Mouse (Mus musculus) liver (tissue): ENCODE results near the gene Ms4a4b.
"Not testable (repeated sequence)": the region's sequence is repeated elsewhere in the genome, so short reads cannot be mapped to it uniquely, and the experiment has no call there.

Source experiments
- DNase-seq: peaks from one replicate; pipeline ENCODE4 v3.0.0-alpha.2; 2020; ENCODE audit warnings: mixed read lengths

Ms4a4b gene

DNA sequence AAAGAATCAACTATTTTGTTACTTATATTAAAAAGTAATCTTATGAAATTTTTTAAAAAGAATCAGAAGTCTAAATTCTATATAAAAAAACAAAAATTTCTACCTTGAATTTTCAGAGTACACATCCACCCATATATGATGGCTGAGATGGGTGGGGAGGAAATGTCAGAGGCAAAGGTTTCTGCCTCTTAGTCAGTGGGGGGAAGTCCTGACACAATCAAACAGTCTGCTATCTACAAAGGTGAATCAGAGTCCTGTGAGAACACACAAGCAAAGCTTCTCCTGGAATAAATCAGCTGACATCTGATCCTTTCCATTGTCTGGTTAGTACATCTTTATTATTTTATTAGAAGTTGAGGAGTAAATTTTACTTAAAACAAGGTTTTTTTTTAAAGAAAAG lies at the start of gene Ms4a4b:
Gene Ms4a4b, plus strand, starts transcription at position 216 of the 400 bp plus-strand sequence.
- no peak for DNase-seq

DNA sequence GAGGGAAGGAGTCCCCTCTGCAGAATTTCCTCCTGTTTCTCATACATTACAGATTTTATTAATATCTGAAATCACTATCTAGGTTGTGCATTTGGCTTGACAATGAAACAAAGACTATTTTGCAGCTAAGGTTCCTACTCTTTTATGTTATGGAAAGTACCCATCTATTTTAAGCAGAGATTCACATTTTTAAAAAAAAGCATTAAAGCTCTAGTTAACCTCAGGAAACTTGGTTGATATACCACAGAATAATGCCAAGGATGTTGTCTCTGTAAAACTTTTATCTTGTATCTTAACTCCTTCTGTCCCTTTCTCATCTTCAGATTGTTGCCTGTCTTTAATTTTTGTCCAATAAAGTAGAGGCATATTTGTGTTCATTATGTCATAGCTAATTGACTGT lies 47.6 kb upstream of the Ms4a4b start:
- DNase-seq = no peak

DNA sequence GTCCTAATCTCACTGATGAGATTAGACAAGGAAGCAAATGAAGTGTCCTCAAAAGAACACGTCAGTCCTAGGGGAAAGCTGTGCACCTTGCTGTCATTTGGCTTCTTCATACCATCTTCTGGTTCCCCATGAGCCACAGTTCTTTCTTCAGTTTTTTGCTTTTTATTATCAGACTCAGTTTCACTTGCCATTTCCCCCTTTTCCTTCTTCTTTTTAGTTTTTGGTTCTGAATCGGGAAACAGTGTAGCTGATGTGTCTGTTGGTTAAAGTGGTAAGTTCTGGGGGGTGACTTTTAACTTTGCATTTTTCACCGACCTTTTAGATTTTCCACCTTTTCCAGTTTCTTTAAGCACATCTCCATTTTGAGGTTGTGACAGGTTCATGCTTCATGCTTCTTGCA lies 38.8 kb upstream of the Ms4a4b start, which contains the start of gene Ms4a4c:
Gene Ms4a4c, plus strand, starts transcription at position 244 of the 400 bp plus-strand sequence.
- DNase-seq = no peak

DNA sequence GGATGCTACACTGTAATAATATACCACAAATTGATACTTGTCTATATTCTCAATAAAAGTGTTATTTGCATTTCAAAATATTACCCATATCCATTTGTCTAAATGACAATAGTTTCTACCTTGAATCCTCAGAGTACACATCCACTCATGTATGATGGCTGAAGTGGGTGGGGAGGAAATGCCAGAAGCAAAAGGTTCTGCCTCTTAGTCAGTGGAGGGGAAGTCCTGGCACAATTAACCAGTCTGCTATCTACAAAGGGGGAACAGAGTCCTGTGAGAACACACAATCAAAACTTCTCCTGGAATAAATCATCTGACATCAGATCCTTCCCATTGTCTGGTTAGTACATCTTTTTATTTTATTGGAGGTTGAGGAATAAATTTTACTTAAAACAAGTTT lies 35.9 kb upstream of the Ms4a4b start:
- no peak for DNase-seq

DNA sequence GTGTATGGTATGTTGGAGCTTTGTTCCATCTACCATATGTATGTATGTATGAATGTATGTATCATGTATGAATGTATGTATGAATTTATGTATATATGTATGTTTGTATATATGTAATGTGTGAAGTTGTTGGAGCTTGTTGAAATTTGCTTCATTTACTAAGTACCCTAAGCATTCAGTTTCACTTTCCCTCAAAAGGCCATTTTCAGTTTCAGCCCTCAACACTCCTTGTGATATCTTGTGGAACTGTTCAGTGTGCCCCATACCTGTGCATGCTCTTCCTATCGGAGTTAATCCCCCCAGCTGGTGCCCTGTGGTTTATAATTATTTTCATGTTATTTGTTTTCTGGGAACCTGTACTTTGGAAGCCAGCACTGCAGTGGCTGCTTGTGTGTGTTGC lies 34.8 kb upstream of the Ms4a4b start:
- no peak for DNase-seq

DNA sequence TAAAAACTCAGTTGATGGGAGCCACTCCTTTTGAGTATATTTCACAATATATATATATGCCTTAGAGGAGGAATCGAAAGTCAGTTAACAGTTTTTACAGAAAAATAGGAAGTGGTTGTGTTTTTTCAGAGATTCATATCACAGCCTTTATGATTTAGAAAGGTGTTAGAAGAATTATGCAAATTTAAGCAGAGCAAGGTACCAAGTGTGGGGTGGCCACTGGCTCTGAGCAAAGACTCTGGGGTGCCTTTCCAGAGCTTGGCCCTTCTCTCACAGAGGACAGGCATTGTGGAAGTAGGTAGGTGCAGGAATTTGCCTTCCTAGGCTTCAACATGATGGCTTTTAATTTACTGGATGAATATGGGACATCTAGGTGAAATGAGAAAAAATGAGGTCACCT lies 31.7 kb upstream of the Ms4a4b start:
- no peak for DNase-seq

DNA sequence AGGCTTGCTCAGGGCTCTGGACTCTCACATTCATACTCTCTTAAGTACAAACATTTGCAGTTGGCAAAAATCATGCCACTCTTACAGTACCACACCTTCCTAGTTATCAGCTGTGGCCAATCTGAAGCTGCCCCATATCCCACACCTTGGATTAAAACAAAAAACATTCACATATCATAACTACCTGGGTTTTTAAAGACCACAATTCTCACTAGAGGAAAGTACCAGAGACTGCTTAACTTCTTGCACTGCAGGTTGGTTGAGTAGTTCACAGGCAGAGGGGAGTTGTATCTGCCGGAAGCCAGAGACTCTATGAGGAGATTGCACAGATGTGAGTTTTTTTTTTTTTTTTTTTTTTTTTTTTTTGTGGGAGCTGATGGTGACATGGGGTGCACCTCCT lies 29.3 kb upstream of the Ms4a4b start:
- no peak for DNase-seq

DNA sequence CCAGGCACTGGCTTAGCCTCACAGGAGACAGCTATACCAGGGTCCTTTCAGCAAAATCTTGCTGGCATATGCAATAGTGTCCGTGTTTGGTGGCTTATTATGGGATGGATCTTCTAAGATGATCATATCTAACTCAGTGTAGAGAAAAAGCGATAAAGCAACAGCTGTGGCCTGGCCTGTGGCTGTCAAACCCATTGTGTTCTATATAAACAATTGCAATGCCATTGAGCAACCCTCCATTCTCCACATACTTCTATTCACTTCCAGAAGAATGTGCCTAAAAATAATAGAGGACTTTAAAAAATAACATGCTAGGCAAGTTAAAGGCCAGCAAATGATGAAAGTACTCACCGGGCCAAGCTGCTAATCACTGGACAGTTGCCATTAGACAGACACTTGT lies 27.8 kb upstream of the Ms4a4b start:
- DNase-seq = no peak

DNA sequence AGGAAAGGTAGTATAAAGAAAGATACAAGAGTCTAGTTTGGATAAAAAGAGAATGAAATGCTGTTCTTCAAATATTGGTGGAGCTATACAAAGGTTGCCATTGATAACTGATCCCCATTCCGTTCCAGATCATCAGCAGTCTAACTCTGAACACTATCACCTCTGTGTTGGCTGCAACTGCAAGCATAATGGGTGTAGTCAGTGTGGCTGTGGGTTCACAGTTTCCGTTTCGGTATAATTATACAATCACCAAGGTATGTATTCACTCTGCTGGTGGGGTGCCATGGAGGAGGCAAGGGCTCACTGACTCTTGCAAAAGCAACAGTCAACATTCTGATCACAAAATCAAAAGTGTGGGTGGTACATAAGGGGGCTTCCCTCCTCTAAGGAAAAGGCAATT lies 24.5 kb upstream of the Ms4a4b start:
- not testable (repeated sequence) for DNase-seq

DNA sequence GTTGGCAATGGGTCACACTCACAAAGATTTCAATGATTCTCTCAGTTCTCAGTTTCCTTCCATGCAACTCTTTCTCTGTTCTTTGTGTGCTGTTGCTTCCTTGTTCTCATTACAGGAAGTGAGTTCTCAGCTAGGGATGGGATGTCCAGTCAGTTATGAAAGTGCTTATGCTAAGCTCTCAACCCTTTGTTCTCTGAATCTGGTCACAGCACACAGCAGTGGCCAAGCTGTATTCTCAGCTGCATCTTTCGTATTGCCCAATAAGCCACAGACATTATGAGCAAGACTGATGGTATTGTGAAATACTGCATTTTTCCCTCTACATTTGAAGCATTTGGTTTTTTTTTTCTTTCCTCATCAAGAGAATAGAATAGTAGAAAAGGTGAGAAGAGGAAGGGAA lies 12.1 kb upstream of the Ms4a4b start:
- DNase-seq = not testable (repeated sequence)

DNA sequence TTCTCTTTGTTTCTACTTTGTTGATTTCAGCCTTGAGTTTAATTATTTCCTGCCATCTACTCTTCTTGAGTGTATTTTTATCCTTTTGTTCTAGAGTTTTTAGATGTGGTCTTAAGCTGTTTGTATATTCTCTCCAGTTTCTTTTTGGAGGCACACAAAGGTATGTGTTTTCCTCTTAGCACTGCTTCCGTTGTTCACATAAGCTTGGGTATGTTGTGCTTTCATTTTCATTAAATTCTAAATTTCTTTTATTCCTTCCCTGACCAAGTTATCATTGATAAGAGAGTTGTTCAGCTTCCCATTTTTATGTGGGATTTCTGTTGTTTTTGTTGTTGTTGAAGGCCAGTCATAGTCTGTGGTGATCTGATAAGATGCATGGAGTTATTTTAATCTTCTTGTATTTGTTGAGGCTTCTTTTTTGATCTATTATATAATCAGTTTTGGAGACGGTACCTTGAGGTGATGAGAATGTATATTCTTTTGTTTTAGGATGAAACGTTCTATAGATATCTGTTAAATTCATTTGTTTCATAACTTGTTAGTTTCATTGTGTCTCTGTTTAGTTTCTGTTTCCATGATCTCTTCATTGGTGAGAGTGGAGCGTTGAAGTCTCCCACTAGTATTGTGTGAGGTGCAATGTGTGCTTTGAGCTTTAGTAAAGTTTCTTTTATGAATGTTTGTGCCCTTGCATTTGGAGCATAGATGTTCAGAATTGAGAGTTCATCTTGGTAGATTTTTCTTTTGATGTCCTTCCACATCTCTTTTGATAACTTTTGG lies 8.1 kb upstream of the Ms4a4b start:
- DNase-seq = no peak

DNA sequence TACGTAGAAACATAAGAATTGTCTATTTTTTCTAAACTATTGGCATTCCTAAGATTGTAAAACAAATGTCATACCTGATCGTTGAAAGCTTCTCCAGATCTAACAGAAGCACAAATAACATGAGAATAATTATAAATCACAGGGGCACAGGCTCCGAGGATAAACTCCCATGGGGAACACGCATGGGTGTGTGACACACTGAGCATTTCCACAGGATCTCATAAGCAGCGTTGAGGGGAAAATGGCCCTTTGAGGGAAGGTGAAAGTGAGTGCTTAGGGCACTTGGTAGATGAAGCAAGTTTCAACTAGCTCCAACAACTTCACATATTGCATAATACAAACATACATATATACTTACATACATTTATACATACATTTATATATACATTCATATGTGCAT lies 611 bp downstream of the Ms4a4b start:
- DNase-seq = no peak

DNA sequence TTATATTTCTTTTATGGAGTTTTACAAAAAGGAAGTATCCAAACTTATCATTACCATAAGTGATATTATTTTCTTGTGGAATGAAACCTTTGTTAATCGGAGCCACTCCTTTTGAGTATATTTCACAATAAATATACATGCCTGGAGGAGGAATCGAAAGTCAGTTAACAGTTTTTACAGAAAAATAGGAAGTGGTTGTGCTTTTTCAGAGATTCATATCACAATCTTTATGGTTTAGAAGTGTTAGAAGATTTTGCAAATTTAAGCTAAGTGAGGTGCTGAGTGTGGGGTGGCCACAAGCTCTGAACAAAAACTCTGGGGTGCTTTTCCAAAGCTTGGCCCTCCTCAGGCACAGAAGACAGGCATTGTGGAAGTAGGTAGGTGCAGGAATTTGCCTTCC lies 3.9 kb downstream of the Ms4a4b start:
- DNase-seq = no peak

DNA sequence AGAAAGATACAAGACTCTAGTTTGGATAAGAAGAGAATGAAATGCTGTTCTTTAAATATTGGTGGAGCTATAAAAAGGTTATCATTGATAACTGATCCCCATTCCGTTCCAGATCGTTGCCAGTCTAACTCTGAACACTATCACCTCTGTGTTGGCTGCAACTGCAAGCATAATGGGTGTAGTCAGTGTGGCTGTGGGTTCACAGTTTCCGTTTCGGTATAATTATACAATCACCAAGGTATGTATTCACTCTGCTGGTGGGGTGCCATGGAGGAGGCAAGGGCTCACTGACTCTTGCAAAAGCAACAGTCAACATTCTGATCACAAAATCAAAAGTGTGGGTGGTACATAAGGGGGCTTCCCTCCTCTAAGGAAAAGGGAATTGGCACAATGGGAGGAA lies 15.7 kb downstream of the Ms4a4b start:
- not testable (repeated sequence) for DNase-seq

DNA sequence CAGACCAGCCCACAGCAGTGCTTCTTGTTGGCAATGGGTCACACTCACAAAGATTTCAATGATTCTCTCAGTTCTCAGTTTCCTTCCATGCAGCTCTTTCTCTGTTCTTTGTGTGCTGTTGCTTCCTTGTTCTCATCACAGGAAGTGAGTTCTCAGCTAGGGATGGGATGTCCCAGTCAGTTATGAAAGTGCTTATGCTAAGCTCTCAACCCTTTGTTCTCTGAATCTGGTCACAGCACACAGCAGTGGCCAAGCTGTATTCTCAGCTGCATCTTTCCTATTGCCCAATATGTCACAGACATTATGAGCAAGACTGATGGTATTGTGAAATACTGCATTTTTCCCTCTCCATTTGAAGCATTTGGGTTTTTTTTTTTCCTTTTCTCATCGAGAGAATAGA lies 21.4 kb downstream of the Ms4a4b start:
- not testable (repeated sequence) for DNase-seq

DNA sequence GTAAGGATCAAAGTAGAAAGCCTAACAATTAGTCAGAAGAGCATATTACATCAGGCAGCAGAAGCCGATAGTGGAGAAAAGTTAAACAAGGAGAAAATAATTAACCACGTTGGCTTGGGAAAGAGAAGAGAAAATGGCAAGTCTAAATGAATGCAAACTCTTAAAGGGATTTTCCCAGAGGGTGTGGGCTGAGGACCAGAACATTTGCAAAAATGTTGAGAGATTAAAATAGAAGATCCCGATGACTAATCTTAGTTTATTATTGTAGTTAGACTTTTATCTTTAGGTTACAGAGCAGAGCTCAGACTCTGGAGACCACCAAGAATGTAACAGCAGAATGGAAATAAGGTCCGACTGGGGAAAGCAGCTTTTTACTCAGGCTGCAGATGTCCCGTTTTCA lies 23.1 kb downstream of the Ms4a4b start:
- no peak for DNase-seq

DNA sequence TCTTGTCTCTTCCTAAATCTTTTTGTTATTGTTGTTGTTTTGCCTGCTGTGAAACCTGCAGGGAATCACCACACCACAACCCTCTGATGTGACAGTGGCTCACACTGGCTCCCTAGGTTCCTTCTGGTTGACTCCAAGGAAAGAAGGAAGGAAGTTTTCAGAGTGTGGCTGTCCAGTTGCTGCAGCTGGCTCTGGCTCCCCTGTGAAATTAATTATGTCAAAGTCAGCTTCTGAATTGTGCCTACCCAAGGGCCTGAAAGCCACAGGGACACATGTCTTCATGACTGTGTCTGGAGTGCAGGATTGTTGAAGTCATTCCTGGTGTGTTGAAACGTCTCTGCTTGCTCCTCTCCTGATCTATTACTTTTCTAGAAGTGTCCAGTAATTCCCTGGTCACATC lies 25.0 kb downstream of the Ms4a4b start:
- DNase-seq = not testable (repeated sequence)

DNA sequence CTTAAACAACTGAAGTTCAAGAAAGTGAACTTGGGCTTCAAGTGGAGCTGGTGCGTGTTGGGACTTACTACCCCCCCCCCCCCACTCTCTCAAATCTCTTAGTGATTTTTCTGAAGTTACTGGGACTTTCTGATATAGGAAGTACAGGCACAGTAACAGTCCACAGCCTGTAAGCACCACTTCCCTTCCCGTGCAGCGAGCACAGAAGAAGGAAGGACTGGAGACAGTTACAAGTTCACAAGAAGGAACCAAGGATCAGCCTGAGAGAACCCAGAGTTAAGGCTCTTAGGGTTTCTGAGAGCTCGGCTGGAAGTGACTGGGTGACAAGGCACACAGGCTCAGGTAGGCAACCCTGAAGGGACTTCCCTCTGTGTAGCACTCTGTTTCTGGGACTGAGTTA lies 25.9 kb downstream of the Ms4a4b start, which contains the start of gene Ms4a6c:
Gene Ms4a6c, plus strand, starts transcription at position 152 of the 400 bp plus-strand sequence.
- peak; percentile 5 for DNase-seq

DNA sequence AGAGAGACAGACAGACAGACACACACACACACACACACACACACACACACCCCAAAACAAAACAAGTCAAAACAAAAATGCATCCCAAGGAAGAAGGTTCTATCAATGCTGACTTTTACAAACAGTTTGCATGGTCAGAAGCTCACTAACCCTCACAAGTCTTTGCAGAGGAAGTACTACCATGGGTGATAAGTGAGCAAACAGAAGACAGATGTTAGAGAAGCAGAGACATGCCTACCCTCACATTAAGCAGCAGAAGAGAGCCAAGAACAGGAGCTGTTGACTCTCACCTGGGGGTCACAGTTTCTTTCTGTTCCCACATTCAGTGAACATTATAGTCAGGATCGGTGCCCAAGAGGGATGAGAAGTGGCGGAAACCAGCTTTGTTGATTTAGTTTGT lies 36.4 kb downstream of the Ms4a4b start:
- no peak for DNase-seq

DNA sequence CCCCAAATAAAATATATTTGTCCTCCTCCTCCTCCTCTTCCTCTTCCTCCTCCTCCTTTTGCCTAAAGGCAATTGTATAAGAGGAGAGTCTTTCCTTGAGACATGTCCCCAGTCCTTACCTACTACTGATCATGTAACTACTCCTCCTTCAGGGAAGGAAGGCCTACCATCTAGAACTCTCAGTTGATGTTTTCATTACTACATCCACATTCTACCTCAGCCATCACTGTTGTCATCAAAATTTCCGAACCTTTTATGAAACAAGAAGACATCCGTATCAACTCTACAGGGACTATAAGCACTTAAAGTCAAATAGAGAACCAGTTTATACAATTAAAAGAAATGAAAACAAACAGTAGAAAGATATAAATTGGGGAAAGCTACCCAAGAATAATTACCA lies 39.3 kb downstream of the Ms4a4b start:
- no peak for DNase-seq

DNA sequence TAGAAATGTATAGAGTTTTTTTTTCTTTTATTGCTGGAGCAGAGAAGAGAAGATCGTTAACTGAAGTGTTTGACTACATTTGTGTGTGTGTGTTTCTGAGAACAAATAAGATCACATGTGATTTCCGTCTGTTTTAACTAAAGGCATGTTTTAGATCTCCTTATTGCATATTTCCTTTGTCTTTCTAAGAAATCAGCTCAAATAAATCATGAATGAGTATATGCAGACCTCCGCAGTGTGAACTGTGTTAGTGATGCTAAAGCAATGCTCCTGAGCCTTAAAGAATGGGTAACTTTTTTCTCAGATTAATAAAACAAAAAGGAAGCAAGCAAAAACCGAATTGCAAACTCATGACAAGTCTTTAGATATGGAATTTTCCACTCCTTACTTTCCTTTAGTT lies 40.6 kb downstream of the Ms4a4b start:
- DNase-seq = no peak

DNA sequence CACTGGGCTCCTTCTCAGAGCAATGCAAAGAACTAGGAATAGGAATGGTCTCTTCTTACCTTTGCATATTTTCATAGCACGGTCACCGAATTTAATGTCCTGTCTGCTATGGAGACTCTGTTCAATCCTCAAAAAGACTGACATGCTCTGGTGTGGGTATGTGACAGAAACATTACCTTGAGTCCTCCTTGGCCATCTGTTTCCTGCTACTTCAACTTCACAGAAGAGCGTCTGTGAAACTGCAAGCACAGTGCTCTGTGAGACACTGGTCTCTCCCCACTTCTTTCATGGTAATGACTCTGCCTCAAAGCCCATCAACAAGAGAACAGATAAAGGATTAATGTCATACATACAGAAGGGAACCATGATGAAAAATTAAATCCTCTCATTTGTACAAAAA lies 41.0 kb downstream of the Ms4a4b start:
- no peak for DNase-seq

DNA sequence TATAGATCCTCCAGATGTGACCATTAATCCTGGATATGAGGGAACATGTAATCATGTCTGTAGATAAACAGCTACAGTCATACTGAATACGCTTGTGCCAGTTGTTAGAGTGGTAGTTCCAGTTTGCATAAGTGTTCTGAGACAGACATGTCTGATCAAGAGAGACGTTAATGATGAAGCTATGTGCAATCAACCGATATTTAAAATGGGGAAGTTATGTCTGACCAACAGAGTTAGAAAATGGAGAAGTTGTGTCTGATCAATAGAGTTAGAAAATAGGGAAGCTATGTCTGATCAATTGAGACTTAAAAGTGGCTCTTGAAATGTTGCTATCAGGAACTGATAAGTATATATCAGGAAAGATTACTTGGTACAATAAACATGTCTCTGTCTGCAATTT lies 41.9 kb downstream of the Ms4a4b start:
- DNase-seq = no peak

DNA sequence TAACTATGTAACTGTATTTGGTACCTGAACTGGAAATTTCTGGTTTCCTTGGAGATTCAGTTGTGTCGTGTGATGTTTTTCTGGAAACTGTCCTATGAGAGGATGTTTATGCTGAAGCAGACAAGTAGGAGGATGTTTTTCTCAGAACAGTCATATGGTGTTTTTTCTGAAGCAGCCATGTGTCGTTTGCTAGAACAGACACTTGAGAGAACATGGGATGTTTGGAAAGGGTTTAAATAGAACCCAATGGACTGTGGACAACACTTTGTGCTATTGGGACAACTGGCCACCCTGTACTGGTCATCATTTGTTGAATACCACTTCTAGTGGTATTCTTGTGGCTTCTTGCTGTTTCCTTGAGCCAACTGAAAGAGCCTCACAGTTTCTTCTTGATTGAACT lies 42.4 kb downstream of the Ms4a4b start, which contains the start of gene Gm8369:
Gene Gm8369, plus strand, starts transcription at position 193 of the 400 bp plus-strand sequence.
- no peak for DNase-seq

DNA sequence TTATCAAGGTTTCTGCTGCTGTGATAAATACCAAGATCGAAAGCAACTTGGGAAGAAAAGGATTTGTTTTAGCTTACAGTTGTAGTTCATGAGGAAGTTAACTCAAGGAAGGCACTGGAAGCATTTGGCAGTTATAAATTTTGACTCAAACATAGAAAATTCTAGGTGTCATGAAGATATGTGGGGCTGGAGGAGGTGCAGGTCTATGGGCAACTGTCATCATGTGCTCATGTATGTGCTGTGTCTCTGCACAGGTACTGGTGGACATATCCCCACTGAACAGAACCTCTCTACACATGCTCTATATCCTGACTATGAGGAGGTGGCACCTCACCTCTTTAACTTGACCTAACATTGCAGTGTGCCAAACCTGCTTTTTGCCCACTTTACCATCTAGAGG lies 43.2 kb downstream of the Ms4a4b start:
- DNase-seq = no peak
